Mouse (Mus musculus): Measurements from ENCODE around the gene Btnl6. TPM values are rescaled to one million over a fixed set of nuclear protein-coding genes. Genes with fewer than 3 reads are reported as not detected.
"Not testable (repeated sequence)": the region's sequence is repeated elsewhere in the genome, so short reads cannot be mapped to it uniquely, and the experiment has no call there.

The Btnl6 gene
- total RNA-seq, 1 experiment, result not detected

- TF ChIP-seq MAFK (IDR thresholded peaks at IDR 0.05; ENCODE audit: insufficient read depth, low read depth, low read length) (no peak), ZC3H11A (IDR thresholded peaks at IDR 0.05; ENCODE audit: borderline replicate concordance, low read depth, low read length) (no peak), CHD2 (IDR thresholded peaks at IDR 0.05; ENCODE audit: low read depth, low read length) (no peak), ZNF384 (IDR thresholded peaks at IDR 0.05; ENCODE audit: low read depth, low read length) (no peak), HCFC1 (IDR thresholded peaks at IDR 0.05; ENCODE audit: borderline replicate concordance, insufficient read depth, low read length) (no peak)
- Histone ChIP-seq H3K4me1 (ENCODE audit: control insufficient read depth in 2 of 2, insufficient read depth in 2 of 2, low read length in 2 of 2, poor library complexity in 1 of 2) (no peaks in the 10 kb centered on the region), H3K4me3 (ENCODE audit: insufficient read depth in 1 of 2, low read depth in 1 of 2, low read length in 2 of 2, poor library complexity in 1 of 2, severe bottlenecking in 1 of 2) (no peak overlapping the region), H3K36me3 (ENCODE audit: control insufficient read depth, insufficient read depth, low read length, poor library complexity, severe bottlenecking) (no peaks in the 10 kb centered on the region), H3K9ac (ENCODE audit: insufficient read depth, low read depth, low read length, poor library complexity, severe bottlenecking) (no peak overlapping the region), H3K9me3 (ENCODE audit: control insufficient read depth, insufficient read depth, low read depth, low read length) (no peaks in the 10 kb centered on the region), H3K27ac (ENCODE audit: insufficient read depth, low read depth, low read length, poor library complexity, severe bottlenecking) (no peak overlapping the region)
- in situ Hi-C loops (cut with MboI; ENCODE audit: low sequenced_read_pairs in 2 of 2, unreplicated experiment in 2 of 2), result no loop called here
- DNase-seq (ENCODE audit: low read depth, low spot score), result no peak
Measured at GRCm38 (mm10) chr17:34475060-34475459, 42.1 kb downstream of the Btnl6 start.

- no peak for TF ChIP-seq CHD2 (IDR thresholded peaks at IDR 0.05; ENCODE audit: low read depth, low read length)
- TF ChIP-seq ZNF384 (IDR thresholded peaks at IDR 0.05; ENCODE audit: low read depth, low read length), result no peak
- no peak for TF ChIP-seq HCFC1 (IDR thresholded peaks at IDR 0.05; ENCODE audit: borderline replicate concordance, insufficient read depth, low read length)
- Histone ChIP-seq H3K27ac (ENCODE audit: insufficient read depth, low read depth, low read length, poor library complexity, severe bottlenecking) (no peak overlapping the region), H3K9me3 (ENCODE audit: control insufficient read depth, insufficient read depth, low read depth, low read length) (no peaks in the 10 kb centered on the region), H3K4me1 (ENCODE audit: control insufficient read depth in 2 of 2, insufficient read depth in 2 of 2, low read length in 2 of 2, poor library complexity in 1 of 2) (no peaks in the 10 kb centered on the region), H3K4me3 (ENCODE audit: insufficient read depth in 1 of 2, low read depth in 1 of 2, low read length in 2 of 2, poor library complexity in 1 of 2, severe bottlenecking in 1 of 2) (no peak overlapping the region), H3K9ac (ENCODE audit: insufficient read depth, low read depth, low read length, poor library complexity, severe bottlenecking) (no peak overlapping the region), H3K36me3 (ENCODE audit: control insufficient read depth, insufficient read depth, low read length, poor library complexity, severe bottlenecking) (no peaks in the 10 kb centered on the region)
- no peak for DNase-seq (ENCODE audit: low read depth, low spot score)
- in situ Hi-C loops (cut with MboI; ENCODE audit: low sequenced_read_pairs in 2 of 2, unreplicated experiment in 2 of 2), result no loop called here
Measured at GRCm38 (mm10) chr17:34470491-34470890, 46.7 kb downstream of the Btnl6 start.

- H3K9me3 ChIP-seq (ENCODE audit: control insufficient read depth, insufficient read depth, low read depth, low read length); H3K36me3 ChIP-seq (ENCODE audit: control insufficient read depth, insufficient read depth, low read length, poor library complexity, severe bottlenecking); H3K9ac ChIP-seq (ENCODE audit: insufficient read depth, low read depth, low read length, poor library complexity, severe bottlenecking); H3K27ac ChIP-seq (ENCODE audit: insufficient read depth, low read depth, low read length, poor library complexity, severe bottlenecking); DNase-seq (ENCODE audit: low read depth, low spot score); H3K4me3 ChIP-seq (ENCODE audit: insufficient read depth in 1 of 2, low read depth in 1 of 2, low read length in 2 of 2, poor library complexity in 1 of 2, severe bottlenecking in 1 of 2); in situ Hi-C loops (cut with MboI; ENCODE audit: low sequenced_read_pairs in 2 of 2, unreplicated experiment in 2 of 2); H3K4me1 ChIP-seq (ENCODE audit: control insufficient read depth in 2 of 2, insufficient read depth in 2 of 2, low read length in 2 of 2, poor library complexity in 1 of 2): not testable (repeated sequence)
Measured at GRCm38 (mm10) chr17:34465906-34466305, 51.2 kb downstream of the Btnl6 start.

GRCm38 (mm10) chr17:34459255-34459654 is 57.9 kb downstream of the Btnl6 start:
- no peak overlapping the region for H3K27ac ChIP-seq (ENCODE audit: insufficient read depth, low read depth, low read length, poor library complexity, severe bottlenecking)
- in situ Hi-C loops (cut with MboI; ENCODE audit: low sequenced_read_pairs in 2 of 2, unreplicated experiment in 2 of 2), result no loop called here
- no peak overlapping the region for H3K9ac ChIP-seq (ENCODE audit: insufficient read depth, low read depth, low read length, poor library complexity, severe bottlenecking)
- H3K4me1 ChIP-seq (ENCODE audit: control insufficient read depth in 2 of 2, insufficient read depth in 2 of 2, low read length in 2 of 2, poor library complexity in 1 of 2), result no peaks in the 10 kb centered on the region
- no peak for DNase-seq (ENCODE audit: low read depth, low spot score)
- no peaks in the 10 kb centered on the region for H3K36me3 ChIP-seq (ENCODE audit: control insufficient read depth, insufficient read depth, low read length, poor library complexity, severe bottlenecking)
- H3K9me3 ChIP-seq (ENCODE audit: control insufficient read depth, insufficient read depth, low read depth, low read length), result no peaks in the 10 kb centered on the region
- H3K4me3 ChIP-seq (ENCODE audit: insufficient read depth in 1 of 2, low read depth in 1 of 2, low read length in 2 of 2, poor library complexity in 1 of 2, severe bottlenecking in 1 of 2), result no peak overlapping the region
- TF ChIP-seq MAFK (IDR thresholded peaks at IDR 0.05; ENCODE audit: insufficient read depth, low read depth, low read length) (no peak), CHD2 (IDR thresholded peaks at IDR 0.05; ENCODE audit: low read depth, low read length) (no peak), ZNF384 (IDR thresholded peaks at IDR 0.05; ENCODE audit: low read depth, low read length) (no peak), HCFC1 (IDR thresholded peaks at IDR 0.05; ENCODE audit: borderline replicate concordance, insufficient read depth, low read length) (no peak), ZC3H11A (IDR thresholded peaks at IDR 0.05; ENCODE audit: borderline replicate concordance, low read depth, low read length) (no peak)

Other genes starting within 250 kb of the Btnl6 start
- 0.48 and 1.6 TPM in 2 replicates for gene H2-Aa, start 229.5 kb downstream of the Btnl6 start, total RNA-seq (2012; rRNA removed)
- 3.4 and 5.7 TPM in 2 replicates for gene H2-Eb1, start 211.5 kb downstream of the Btnl6 start, total RNA-seq (2012; rRNA removed)
- not detected in 2 replicates for gene H2-Eb2, start 191.7 kb downstream of the Btnl6 start, total RNA-seq (2012; rRNA removed)
- not detected in 2 replicates for gene Btnl2, start 162.5 kb downstream of the Btnl6 start, total RNA-seq (2012; rRNA removed)
- not detected in 2 replicates for gene Btnl1, start 140.2 kb downstream of the Btnl6 start, total RNA-seq (2012; rRNA removed)
- not detected in 2 replicates for gene BC051142, start 118.5 kb downstream of the Btnl6 start, total RNA-seq (2012; rRNA removed)
- gene Btnl4, start 40.0 kb downstream of the Btnl6 start, total RNA-seq (2012; rRNA removed), result not detected in 2 replicates
- 14.0 and 24.7 TPM in 2 replicates for gene Notch4, start 46.9 kb upstream of the Btnl6 start, total RNA-seq (2012; rRNA removed)
- gene Gpsm3, start 72.5 kb upstream of the Btnl6 start, total RNA-seq (2012; rRNA removed), result 4.9 and 5.8 TPM in 2 replicates
- gene Pbx2, start 73.9 kb upstream of the Btnl6 start, total RNA-seq (2012; rRNA removed), result 36.0 and 47.2 TPM in 2 replicates
- 2.3 and 2.5 TPM in 2 replicates for gene Ager, start 80.5 kb upstream of the Btnl6 start, total RNA-seq (2012; rRNA removed)
- gene Rnf5, start 86.3 kb upstream of the Btnl6 start, total RNA-seq (2012; rRNA removed), result 21.4 and 22.8 TPM in 2 replicates
- 55.9 and 62.7 TPM in 2 replicates for gene Agpat1, start 86.9 kb upstream of the Btnl6 start, total RNA-seq (2012; rRNA removed)
- gene Egfl8, start 98.6 kb upstream of the Btnl6 start, total RNA-seq (2012; rRNA removed), result 1.0 and 2.0 TPM in 2 replicates
- gene Ppt2, start 111.2 kb upstream of the Btnl6 start, total RNA-seq (2012; rRNA removed), result 13.6 and 26.4 TPM in 2 replicates
- gene Prrt1, start 112.2 kb upstream of the Btnl6 start, total RNA-seq (2012; rRNA removed), result 0.13 and 0.16 TPM in 2 replicates
- 4.4 and 7.5 TPM in 2 replicates for gene Fkbpl, start 127.4 kb upstream of the Btnl6 start, total RNA-seq (2012; rRNA removed)
- gene Atf6b, start 129.8 kb upstream of the Btnl6 start, total RNA-seq (2012; rRNA removed), result 55.7 and 86.7 TPM in 2 replicates
- gene Tnxb, start 153.2 kb upstream of the Btnl6 start, total RNA-seq (2012; rRNA removed), result 0.18 and 0.26 TPM in 2 replicates
- gene C4b, start 226.5 kb upstream of the Btnl6 start, total RNA-seq (2012; rRNA removed), result 0.45 and 1.5 TPM in 2 replicates

All from ES-E14 (cell line).